Mouse (Mus musculus) fat pad, adult 2 months (tissue): Measurements from ENCODE around the gene Ap3m1.
"Not testable (repeated sequence)": the region's sequence is repeated elsewhere in the genome, so short reads cannot be mapped to it uniquely, and the experiment has no call there.

ENCODE experiments used
- DNase-seq: peaks from one replicate; pipeline ENCODE4 v3.0.0-alpha.2; 2011; ENCODE audit warnings: low read depth, low spot score; ENCODE audit errors: extremely low read depth

Ap3m1 gene

DNA sequence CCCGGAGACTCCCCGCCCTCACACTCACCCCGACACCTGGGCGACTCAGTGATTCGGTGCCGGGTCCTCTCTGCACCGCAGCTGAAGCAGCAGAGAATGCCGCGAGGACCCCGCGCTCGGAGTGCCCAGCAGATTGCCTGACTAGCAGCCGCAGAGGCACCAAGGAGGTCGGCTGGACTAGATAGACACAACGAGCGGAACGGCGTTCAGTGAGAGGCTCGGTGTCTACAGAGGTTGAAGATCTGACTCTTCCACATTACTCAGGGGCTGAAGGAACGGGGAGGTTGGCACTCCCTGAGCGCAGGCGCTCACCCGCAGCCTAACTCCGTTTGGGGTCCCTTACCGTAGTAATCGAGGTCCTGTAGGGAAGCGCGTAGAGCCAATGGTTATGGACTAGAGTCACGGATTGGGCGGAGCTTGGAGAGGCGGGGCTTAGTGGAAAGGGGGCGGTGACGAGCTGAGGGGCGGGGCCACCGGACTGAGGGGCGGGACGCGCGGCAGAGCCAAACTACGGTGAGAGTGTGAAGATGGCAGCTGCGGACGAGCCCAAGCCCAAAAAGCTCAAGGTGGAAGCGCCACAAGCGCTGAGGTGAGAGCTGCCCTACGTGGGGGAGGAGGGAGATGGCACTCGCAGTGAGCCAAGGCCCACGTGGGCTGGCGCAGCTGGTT lies at the start of gene Ap3m1, which contains the start of gene Adk:
Ap3m1 (minus strand) TSS at position 397 of the 669 bp plus-strand sequence.
Adk (plus strand) TSS at position 463 of the 669 bp plus-strand sequence.
- DNase-seq, result peak; percentile 51

DNA sequence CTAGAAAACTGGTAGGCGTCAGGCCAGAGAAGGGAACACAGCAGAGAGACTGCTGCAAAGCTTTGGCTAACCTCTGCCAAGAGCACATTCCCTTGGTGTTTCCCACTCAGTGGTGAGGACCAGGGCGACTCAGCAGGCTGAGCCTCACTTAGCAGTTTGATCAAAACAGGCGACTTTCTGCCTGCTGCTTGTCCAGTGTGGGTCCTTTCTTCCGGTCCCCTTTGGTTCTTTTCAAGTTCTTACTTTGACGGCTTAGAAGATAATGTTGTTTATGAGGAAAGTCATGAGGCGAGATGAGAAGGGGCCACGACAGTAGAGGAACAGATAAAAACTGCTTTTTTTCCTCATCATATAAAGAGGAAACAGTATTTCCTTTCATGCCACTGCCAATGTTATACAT lies 49.3 kb upstream of the Ap3m1 start:
- no peak for DNase-seq

DNA sequence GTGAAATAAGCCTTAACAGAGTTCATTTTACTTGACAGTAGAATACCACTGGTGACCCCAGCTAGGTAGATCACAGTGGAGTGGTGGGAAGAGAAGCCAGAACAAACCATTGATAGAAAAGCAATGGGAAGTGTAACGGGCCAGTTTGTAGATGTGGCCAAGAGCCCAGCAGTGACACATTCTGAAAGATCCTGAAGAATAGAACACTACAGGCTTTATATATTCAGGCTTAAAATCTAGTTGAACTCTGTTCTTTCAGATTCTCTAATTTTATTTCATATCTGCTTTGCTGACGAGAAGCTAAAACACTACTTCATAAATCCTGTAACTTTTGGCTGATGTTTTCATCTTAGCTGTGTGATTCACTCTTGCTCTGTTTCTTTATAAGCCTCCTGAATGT lies 48.6 kb upstream of the Ap3m1 start:
- DNase-seq, result no peak

DNA sequence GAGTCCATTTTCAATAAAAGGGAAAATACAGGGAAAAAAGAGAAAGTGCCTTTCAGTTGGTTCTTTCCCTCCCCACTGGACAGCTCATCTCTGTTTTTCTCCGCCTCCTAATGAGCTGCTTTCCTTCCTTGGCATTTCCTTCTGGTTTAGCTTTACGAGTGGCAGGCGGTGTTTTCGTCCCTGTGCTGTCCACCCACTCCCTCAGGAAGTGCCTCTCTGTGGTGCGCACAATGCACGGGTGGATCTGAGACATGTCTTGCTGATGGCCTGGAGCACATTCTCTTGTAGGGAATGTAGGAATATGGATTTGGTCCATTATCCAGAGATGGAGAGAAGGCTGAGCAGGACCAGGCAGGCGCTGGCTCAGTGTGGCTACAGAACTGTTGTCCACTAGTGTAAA lies 47.1 kb upstream of the Ap3m1 start:
- no peak for DNase-seq

DNA sequence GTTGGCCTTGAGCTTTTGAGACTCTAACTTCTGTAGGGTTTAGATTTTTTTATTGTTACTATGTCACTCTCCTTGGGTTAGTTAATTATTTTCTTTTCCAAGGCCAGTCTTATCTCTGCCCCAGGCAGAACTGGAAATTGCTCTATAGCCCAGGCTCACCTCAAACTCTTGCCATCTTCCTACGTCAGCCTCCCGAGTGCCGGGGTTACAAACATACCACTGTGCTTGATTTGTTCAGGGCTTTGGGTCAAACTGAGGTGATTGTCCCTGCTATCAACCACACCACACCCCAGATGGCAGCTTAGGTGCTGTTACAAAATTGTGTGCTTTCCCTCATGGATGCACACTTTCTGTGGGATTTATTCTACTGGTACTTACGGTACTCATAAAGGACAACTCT lies 44.4 kb upstream of the Ap3m1 start:
- DNase-seq, result no peak

DNA sequence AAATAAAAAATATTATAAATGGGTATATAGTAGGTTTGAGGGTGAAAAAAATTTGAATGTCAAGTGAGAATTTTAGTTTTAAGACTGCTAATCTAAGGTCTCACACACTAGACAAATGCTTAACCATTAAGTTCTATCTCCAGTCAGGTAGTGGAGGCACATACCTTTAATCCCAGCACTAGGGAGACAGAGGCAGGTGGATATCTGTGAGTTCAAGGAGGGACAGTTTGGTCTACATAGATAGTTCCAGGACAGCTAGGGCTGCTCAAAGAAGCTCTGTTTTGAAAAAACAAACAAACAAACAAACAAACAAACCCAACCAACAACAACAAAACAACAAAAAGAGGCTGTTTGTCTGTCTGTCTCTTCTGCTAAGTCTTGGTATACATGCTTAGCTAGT lies 44.0 kb upstream of the Ap3m1 start:
- DNase-seq, result no peak

DNA sequence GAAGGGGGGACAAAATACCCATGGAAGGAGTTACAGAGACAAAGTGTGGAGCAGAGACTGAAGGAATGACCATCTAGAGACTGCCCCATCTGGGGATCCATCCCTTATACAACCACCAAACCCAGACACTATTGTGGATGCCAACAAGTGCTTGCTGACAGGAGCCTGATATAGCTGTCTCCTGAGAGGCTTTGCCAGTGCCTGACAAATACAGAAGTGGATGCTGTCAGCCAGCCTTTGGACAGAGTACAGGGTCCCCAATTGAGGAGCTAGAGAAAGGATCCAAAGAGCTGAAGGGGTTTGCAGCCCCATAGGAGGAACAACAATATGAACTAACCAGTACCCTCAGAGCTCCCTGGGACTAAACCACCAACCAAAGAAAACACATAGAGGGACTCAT lies 41.9 kb upstream of the Ap3m1 start:
- DNase-seq, result not testable (repeated sequence)

DNA sequence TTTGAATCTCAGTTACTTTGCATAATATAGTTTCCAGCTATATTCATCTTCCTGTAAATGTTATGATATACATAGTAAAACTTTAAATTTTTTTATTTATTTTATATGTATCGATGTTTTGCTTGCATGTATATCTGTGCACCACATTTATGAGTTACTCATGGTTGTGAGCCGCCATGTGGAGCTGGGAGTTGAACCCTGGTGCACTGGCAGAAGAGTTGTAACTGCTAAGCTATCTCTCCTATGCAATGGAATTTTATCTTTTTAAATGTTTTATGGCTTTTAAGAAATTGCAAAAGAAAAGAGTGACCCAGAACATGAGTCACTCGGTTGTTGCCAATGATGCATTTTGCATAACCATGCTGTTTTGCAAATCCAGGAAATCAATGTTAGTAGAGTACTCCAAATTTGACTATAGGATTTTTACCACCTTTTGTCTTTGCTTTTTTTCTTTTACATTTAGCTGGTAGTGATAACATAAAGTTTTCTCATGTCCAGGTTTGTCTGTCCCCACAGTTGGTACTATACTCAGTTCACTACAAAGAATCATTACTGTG lies 38.7 kb upstream of the Ap3m1 start:
- DNase-seq, result no peak

DNA sequence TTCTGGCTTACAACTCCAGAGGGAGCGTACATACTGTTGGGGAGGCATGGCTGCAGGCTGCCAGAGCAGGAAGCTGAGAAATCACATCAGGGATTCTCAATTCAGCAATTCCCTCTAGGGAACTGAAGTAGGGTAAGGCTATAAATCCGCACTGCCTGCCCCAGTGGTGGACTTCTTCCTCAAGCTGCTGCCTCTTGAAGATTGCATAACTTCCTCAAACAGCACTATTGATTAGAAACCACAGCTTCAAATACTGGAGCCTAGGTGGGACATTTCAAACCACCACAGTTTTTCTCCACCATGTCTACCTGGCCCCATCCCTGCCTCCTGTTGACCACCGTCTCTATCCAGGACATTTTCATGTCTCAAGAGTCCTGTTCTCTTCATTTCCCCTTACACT lies 38.1 kb upstream of the Ap3m1 start:
- DNase-seq, result no peak

DNA sequence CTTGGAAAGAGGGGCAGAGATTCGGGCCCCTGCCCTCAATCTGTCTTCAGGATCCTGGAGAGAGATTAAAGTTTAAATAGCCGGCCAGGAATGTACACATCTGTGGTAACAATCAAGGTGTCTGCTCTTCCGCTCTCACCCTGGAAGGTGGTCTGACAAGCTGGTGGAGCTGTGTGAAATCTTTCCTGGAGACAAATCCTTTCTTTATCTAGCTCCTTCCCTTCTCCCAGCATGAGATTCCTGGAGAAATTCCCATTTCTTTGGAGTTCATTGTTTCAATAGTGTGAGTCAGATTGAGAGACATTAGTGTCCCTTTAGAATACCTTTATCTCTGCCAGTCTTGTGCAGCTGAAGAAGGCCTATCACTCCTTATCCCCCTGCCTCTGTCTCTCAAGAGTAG lies 36.4 kb upstream of the Ap3m1 start:
- no peak for DNase-seq

DNA sequence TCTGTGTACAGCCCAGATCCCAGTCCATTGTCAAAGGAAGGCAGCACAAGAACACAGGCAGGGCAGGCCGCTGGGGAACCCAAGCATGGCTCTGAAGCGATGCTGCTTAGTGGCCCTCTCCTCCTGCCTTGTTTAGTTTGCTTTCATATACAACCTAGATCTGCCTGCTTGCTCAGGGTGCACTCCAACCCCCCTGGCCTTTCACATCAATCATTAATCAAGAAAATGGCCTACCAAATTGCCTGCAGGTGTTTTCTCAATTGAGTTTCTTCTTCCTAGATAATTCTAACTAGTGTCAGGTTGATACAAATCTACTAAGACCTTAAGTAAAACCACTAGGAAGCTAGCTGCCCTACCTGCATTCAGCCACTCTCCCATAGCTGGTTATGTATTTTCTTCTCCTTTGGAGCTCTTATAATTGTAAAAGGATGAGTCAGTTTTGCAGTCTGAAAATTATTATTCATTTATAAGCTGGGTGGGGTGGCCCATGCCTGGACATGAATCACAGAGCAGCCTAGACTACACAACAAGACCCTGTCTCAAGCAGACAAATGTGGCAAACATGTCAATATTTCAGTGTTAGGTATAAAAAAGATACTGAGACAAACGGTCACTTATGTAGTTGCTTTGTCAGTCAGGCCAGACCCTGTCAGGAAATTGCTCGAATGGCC lies 35.2 kb upstream of the Ap3m1 start:
- DNase-seq, result no peak

DNA sequence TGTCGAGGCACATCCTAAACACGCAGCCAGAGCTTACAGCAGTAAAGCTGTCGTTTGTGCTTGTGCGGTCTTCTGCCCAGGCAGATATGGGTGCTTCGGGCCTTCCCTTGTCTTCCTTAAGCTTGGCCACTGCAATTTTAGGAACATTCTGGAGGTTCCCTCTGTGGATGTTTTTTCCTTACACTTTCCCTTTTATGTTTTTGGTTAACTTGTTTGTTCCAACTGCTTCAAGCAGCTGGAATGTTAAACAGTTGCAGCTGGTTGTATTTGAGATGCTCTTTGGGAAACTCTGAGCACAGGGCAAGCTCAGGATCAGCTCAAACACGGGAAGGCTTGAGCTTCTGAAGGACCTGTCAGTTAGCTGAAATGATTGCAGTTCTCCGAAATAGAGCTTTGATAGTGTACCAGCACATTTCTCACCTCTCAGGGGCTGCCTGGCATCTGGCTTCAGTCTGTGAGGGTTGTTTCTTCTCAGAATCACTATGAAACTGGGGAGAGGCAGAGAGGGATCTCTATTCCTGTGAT lies 34.6 kb upstream of the Ap3m1 start:
- DNase-seq, result no peak

DNA sequence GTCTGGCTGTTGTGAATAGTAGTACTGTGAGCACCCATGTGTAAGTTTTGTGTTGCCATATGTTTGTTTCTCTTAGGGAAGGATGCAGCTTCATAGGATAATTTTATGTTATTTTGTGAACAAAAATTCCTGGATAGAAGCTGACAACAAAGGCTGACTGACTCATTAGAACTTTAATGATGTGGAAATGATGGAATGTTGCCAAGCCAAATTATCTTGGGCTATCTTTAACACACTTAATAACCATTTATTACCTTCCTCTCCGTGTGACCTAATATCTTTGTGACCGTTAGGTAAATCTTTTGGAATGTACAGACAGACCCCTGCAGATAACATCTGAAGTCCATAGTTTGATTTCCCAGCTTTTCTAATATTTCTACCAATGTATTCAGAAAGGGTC lies 33.8 kb upstream of the Ap3m1 start:
- no peak for DNase-seq

DNA sequence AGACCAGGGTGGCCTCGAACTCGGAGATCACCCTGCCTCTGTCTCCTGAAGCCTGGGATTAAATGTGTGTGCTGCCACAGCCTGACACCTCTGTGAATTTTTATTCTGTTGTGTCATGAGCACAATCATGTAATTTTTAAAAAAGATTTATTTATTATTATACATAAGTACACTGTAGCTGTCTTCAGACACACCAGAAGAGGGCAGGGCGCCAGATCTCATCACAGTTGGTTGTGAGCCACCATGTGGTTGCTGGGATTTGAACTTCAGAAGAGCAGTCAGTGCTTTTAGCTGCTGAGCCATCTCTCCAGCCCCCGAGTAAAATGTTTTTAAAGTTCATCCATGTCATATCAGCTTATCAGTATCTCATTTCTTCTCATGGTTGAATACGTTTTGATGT lies 33.4 kb upstream of the Ap3m1 start:
- no peak for DNase-seq

DNA sequence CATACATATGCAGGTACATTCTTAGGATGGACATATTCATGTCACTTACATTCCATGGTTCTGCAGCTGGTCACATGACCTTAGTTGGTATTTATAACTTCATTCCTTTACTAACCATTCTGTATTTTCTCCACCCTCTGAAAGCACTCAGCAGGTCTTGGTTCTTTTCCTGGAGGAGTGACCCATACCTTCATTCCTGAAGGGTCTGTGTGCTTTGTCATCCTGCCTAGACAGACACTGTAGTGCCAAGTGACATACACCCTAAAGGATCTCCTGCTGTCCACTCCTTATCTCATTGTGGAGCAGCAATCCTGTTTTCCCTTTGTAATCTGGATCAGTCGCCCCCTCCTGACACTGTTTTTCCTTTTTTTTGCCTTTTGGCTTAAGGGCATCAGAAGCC lies 30.5 kb upstream of the Ap3m1 start:
- DNase-seq, result no peak

DNA sequence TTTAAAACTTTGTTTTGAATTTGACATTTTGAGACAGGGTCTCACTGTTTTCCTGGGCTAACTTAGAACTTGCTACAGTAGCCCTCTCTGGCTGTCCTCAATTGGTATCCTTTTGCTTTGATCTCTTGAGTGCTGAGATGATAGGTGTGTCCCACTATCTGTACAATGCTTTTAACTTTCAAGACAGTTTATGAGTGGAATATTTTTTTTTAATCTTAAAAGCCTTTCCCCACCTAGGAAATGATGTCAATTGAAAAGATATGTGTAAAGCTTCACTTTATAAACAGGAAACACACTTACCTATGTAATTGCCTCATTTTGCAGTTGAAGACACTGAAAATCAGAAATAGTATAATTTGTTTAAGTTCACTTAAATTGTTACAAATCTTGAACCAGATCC lies 26.2 kb upstream of the Ap3m1 start:
- DNase-seq, result no peak

DNA sequence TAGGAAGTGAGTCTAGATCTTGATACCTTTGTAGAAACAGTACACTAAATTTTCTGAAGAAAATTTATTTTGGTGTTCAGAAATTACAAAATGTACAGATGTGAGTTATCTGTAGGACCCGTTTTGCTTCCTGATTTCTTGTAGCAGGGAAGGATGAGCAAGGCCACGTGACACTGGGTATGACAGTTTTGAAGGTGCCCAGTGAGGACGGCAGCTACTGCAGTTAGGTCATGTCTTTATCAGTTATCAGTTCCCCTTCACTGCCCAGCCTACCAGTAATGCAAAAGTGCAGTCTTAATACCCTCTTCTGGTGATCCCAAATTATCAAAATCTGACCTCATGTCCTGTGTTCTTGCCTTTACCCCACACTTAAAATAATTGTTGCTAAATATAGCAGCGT lies 25.6 kb upstream of the Ap3m1 start:
- no peak for DNase-seq

DNA sequence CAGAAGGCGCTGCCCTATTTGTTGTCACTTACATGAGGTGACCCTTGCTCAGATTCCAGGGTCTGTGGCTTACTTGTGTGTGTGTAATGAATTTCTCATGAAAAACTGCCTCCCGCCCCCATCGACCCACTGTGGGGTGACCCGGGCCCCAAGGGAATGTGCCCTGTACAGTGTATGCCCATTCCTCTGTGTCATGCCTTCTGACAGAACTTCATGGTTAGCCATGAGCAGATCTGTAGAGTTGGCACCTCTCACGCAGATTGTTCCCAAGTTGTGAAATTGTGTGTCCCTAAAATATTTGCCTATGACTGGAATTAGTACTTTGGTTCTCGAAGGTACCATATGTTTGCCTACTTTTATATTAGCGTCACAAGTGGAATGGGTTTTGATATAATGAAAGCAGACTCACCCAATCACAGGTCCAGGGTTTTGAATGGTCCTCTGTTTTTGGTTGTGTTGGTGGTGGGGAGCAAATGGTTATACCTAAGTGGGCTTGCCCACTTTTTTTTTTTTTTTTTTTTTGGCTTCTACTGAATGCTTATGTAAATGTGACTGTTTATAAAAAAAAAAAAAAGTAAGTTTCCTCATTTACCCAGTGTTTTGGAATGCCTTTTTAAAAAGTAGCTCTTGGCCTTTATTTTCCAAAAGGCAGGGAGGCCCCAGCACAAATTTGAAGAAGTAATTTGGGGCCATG lies 24.3 kb upstream of the Ap3m1 start:
- DNase-seq, result no peak

DNA sequence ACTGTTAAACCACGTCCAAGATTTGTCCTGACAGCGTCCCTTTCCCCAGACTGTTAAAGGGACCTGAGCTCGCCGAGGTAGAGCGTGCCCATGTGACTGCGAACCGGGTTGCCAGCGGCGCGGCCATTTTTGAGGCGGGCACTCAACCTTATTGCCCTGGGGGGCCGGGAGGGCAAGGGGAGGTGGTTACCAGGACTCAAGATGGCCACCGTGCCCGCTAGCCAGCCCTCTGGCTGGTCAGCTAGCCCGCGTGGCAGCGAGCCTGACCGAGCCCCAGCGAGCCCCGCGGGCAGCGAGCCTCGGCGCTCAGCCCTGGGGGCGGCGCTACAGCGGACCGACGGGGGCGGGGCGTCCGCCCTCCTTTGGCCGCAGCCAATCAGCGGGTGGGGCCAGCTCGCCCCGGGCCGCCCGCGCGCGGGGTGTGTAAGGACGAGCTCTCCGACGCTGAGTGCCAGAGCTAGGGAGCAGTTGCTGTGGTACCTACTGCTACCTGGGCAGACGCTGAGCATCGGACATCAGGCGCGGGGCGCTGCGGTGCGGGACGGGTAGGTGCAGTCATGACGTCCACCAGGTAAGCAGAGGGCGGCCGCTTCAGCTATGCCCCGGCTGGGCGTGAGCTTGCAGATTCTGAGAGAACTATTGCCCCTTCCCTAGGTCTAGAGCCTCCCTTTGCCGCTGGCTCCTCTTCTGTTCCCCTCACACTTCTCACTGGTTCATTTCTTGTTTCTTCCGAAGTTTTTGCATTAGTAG lies 23.6 kb upstream of the Ap3m1 start:
- no peak for DNase-seq

DNA sequence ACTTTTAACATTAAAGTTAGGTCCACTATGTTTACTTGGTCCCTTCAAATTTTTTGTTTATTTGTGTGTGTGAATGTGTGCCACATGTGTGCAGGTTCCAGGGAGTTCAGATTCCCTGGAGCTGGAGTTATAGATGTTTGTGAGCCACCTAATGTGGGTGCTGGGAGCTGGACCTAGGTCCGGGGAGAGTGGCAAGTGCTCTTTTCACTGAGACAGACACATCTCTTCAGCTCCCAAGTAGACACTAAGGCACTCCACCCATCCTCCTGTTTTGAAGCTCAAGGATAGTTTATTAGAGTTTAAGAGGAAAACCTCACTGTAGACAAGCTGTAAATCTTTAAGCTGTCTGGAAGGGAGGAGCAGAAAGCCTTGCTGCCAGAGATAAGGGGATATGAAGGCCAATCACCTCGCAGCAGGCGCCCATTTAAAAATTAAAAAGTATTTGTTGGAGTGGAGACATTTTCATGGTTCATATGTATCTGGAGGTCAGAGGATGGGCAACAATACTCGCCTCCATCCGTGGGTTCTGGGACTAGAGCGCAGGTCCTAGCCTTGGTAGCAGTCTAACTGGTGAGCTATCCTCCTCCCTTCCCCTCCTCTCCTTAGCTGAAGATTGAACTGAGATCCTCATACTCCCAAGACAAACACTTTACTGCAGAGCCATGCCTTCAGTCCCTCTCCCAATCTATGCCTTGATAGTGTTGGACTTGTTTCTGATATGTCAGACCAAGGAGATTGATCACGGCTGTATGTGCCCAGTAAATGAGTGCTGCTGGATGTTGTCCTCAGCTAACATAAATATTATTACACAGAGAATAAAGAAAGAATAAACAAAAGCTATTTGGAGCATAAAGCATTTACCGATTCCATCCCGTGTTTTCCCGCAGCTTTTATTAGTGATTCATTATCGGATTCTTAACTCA lies 22.4 kb upstream of the Ap3m1 start:
- DNase-seq, result no peak
